Mouse (Mus musculus) embryonic facial prominence, embryonic 12.5 days (tissue): ENCODE data around the gene Siglece. TPM values are rescaled to one million over a fixed set of nuclear protein-coding genes. Genes with fewer than 3 reads are reported as not detected.
"Not testable (repeated sequence)": the region's sequence is repeated elsewhere in the genome, so short reads cannot be mapped to it uniquely, and the experiment has no call there.

Source experiments
- ATAC-seq: fragments of 200-750 bp; cut with Nextera tagmentation; 2 replicates; pipeline ENCODE4 v1.8.0; 2017; ENCODE audit not compliant: insufficient number of reproducible peaks, insufficient read depth, low FRiP score, low TSS enrichment
- H3K27ac ChIP-seq: fragments of 300-500 bp; sonication (generic); 2 replicates; pipeline ENCODE4 v1.5.1; 2016; ENCODE audit warnings: mild to moderate bottlenecking
- H3K27me3 ChIP-seq: fragments of 300-500 bp; sonication (generic); 2 replicates; pipeline ENCODE4 v1.6.1; 2016; ENCODE audit warnings: mild to moderate bottlenecking, moderate library complexity
- H3K36me3 ChIP-seq: fragments of 300-500 bp; sonication (generic); 2 replicates; pipeline ENCODE4 v1.6.1; 2016; ENCODE audit warnings: mild to moderate bottlenecking
- H3K4me1 ChIP-seq: fragments of 300-500 bp; sonication (generic); 2 replicates; pipeline ENCODE4 v1.6.1; 2016
- H3K4me2 ChIP-seq: fragments of 300-500 bp; sonication (generic); replicated peaks from 2 replicates; pipeline ENCODE4 v1.6.1; 2016; ENCODE audit warnings: mild to moderate bottlenecking, moderate library complexity
- H3K4me3 ChIP-seq: fragments of 300-500 bp; sonication (generic); 2 replicates; pipeline ENCODE4 v1.5.1; 2016; ENCODE audit warnings: mild to moderate bottlenecking
- H3K9ac ChIP-seq: fragments of 300-500 bp; sonication (generic); 2 replicates; pipeline ENCODE4 v1.6.1; 2016; ENCODE audit warnings: mild to moderate bottlenecking, moderate library complexity
- H3K9me3 ChIP-seq: fragments of 300-500 bp; sonication (generic); 2 replicates; pipeline ENCODE4 v1.6.1; 2016; ENCODE audit warnings: mild to moderate bottlenecking, moderate library complexity
- WGBS: fragments of 180-500 bp; shearing (Covaris S2); methylation state at CpG from one replicate; pipeline ENCODE4 v1.1.7; 2016; 5-methylcytosine and 5-hydroxymethylcytosine counted together
- polyA plus RNA-seq: library from polyadenylated mRNA; unstranded; fragments of >200 nt; fragmentation: Nextera tagmentation; extraction: Ambion mirVana; gene quantifications from 2 replicates; pipeline ENCODE4 v1.2.1, GENCODE M21; 2016

Gene Siglece
- polyA plus RNA-seq, 1 experiment from 2014 or later, result 0.31 TPM

- H3K27ac ChIP-seq, H3K9me3 ChIP-seq, H3K4me3 ChIP-seq, H3K4me2 ChIP-seq, H3K27me3 ChIP-seq, H3K4me1 ChIP-seq, ATAC-seq, H3K9ac ChIP-seq, H3K36me3 ChIP-seq: not testable (repeated sequence)
- 92% methylated on average over 4 of the region's 4 CpGs for WGBS
Measured at GRCm38 (mm10) chr7:43667221-43667620, 7.3 kb upstream of the Siglece start.

- Histone ChIP-seq H3K4me3 (no peak overlapping the region), H3K27ac (no peak overlapping the region), H3K36me3 (no peaks in the 10 kb centered on the region), H3K27me3 (no peaks in the 10 kb centered on the region; the same call in 1 of the 2 replicates), H3K9me3 (no peaks in the 10 kb centered on the region), H3K4me2 (no peak overlapping the region), H3K4me1 (no peaks in the 10 kb centered on the region), H3K9ac (no peak overlapping the region)
- WGBS, result 87% methylated on average over 1 of the region's 1 CpGs
- ATAC-seq, result no peak
Measured at GRCm38 (mm10) chr7:43662804-43663203, 2.8 kb upstream of the Siglece start.

- Histone ChIP-seq H3K4me2 (no peak overlapping the region), H3K9ac (no peak overlapping the region), H3K4me3 (no peak overlapping the region), H3K9me3 (no peaks in the 10 kb centered on the region), H3K4me1 (no peaks in the 10 kb centered on the region), H3K27me3 (no peaks in the 10 kb centered on the region; the same call in 1 of the 2 replicates), H3K27ac (no peak overlapping the region), H3K36me3 (no peaks in the 10 kb centered on the region)
- 68% methylated on average over 6 of the region's 6 CpGs for WGBS
- ATAC-seq, result no peak
Measured at GRCm38 (mm10) chr7:43656232-43656631, 3.7 kb downstream of the Siglece start.

GRCm38 (mm10) chr7:43654519-43654918 lies 5.4 kb downstream of the Siglece start:
- H3K4me2 ChIP-seq, result no peak overlapping the region
- no peak for ATAC-seq
- 71% methylated on average over 3 of the region's 3 CpGs for WGBS
- no peak overlapping the region for H3K9ac ChIP-seq
- no peak overlapping the region for H3K27ac ChIP-seq
- H3K4me1 ChIP-seq, result no peaks in the 10 kb centered on the region
- H3K27me3 ChIP-seq, result no peaks in the 10 kb centered on the region
- H3K36me3 ChIP-seq, result no peaks in the 10 kb centered on the region
- no peak overlapping the region for H3K4me3 ChIP-seq
- H3K9me3 ChIP-seq, result no peaks in the 10 kb centered on the region; the same call in 1 of the 2 replicates

GRCm38 (mm10) chr7:43652683-43653082 lies 7.3 kb downstream of the Siglece start:
- Histone ChIP-seq H3K4me3 (no peak overlapping the region), H3K27ac (no peak overlapping the region), H3K27me3 (no peaks in the 10 kb centered on the region), H3K9ac (no peak overlapping the region), H3K9me3 (no peaks in the 10 kb centered on the region; the same call in 1 of the 2 replicates), H3K4me1 (no peaks in the 10 kb centered on the region), H3K36me3 (no peaks in the 10 kb centered on the region), H3K4me2 (no peak overlapping the region)
- ATAC-seq, result no peak
- 86% methylated on average over 6 of the region's 6 CpGs for WGBS

- no peak overlapping the region for H3K4me2 ChIP-seq
- no peak overlapping the region for H3K27ac ChIP-seq
- no peaks in the 10 kb centered on the region for H3K36me3 ChIP-seq
- ATAC-seq, result no peak
- no peak overlapping the region for H3K4me3 ChIP-seq
- H3K9me3 ChIP-seq, result no peaks in the 10 kb centered on the region
- 82% methylated on average over 17 of the region's 17 CpGs for WGBS
- no peaks in the 10 kb centered on the region for H3K4me1 ChIP-seq
- H3K9ac ChIP-seq, result no peak overlapping the region
- no peaks in the 10 kb centered on the region for H3K27me3 ChIP-seq
Measured at GRCm38 (mm10) chr7:43643046-43643652, 16.8 kb downstream of the Siglece start.

- Histone ChIP-seq H3K27me3 (no peaks in the 10 kb centered on the region), H3K4me3 (no peak overlapping the region), H3K9ac (no peak overlapping the region), H3K36me3 (no peaks in the 10 kb centered on the region), H3K27ac (no peak overlapping the region), H3K4me2 (no peak overlapping the region), H3K9me3 (no peaks in the 10 kb centered on the region), H3K4me1 (no peaks in the 10 kb centered on the region)
- 79% methylated on average over 5 of the region's 5 CpGs for WGBS
- no peak for ATAC-seq
Measured at GRCm38 (mm10) chr7:43642587-43642986, 17.4 kb downstream of the Siglece start.

DNA sequence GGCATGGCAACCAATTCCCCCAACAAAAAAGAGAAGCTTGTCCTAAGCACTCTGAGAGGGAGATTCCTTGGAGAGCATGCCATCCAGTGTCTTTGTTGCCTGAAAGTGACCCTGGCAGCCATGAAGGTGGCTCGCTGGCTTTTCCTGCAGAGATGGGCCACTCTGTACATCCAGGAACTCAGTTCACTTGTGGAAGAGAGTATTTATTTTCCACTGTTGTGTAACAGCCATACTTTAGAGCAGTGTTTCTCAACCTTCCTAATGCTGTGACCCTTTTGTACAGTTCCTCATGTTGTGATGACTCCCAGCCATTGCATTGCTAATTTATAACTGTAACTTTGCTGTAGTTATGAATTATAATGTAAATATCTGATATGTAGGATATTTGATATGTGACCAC lies 22.8 kb downstream of the Siglece start:
- Histone ChIP-seq H3K4me1 (no peaks in the 10 kb centered on the region), H3K27me3 (no peaks in the 10 kb centered on the region), H3K9me3 (no peaks in the 10 kb centered on the region), H3K36me3 (no peaks in the 10 kb centered on the region), H3K9ac (no peak overlapping the region), H3K4me3 (no peak overlapping the region), H3K27ac (no peak overlapping the region), H3K4me2 (no peak overlapping the region)
- ATAC-seq, result no peak
- WGBS, result 85% methylated on average over 1 of the region's 1 CpGs

DNA sequence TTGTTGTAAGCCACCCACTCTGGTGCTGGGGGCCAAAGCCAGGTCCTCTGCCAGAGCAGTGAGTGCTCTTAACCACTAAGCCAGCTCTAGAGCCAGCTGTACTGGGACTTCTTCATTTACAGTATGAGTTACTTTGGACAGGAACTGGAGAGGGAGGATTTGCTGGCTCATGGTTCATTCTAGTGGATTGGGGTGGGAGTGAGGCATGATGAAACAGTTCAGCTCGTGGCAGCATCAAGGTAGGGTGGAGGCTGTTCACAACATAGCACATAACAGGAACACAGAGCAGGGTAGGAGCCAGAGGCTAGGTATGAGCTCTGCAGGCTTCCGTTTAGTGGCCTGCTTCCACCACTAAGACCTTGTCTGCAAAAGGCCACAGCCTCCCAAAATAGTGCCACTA lies 23.8 kb downstream of the Siglece start:
- H3K9me3 ChIP-seq, result no peaks in the 10 kb centered on the region
- H3K36me3 ChIP-seq, result no peaks in the 10 kb centered on the region
- no peaks in the 10 kb centered on the region for H3K27me3 ChIP-seq
- H3K9ac ChIP-seq, result no peak overlapping the region
- no peak for ATAC-seq
- H3K27ac ChIP-seq, result no peak overlapping the region
- WGBS, result 61% methylated on average over 2 of the region's 2 CpGs
- no peak overlapping the region for H3K4me3 ChIP-seq
- H3K4me2 ChIP-seq, result no peak overlapping the region
- H3K4me1 ChIP-seq, result no peaks in the 10 kb centered on the region

DNA sequence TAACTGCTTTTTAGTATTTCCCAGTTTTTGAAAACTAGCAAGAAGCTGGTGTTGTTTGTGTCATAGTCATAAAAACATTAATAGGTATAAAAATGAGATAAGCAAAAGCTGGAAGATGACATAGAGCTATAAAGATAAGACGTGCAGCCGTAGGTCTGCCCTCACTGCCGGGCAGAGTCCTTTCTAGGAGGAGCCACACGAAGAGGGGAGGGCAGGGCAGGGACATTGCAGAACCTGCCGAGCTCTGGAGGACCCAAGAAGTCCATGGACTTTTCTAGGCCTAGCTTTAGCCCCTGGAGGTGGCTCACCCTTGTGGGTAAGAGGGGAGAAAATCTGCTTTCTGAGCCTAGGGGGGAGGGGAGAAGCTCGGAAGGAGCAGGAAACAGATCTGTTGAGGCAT lies 25.5 kb downstream of the Siglece start, which contains the start of gene Ceacam18:
Ceacam18 (plus strand) TSS at position 208 of the 400 bp plus-strand sequence.
- Histone ChIP-seq H3K36me3 (no peaks in the 10 kb centered on the region), H3K9ac (no peak within 1 kb of the TSS), H3K27ac (no peak within 1 kb of the TSS), H3K27me3 (no peaks in the 10 kb centered on the region), H3K9me3 (no peaks in the 10 kb centered on the region), H3K4me2 (no peak within 1 kb of the TSS), H3K4me3 (no peak within 1 kb of the TSS), H3K4me1 (no peaks in the 10 kb centered on the region)
- WGBS, result 73% methylated on average over 6 of the region's 6 CpGs
- no peak for ATAC-seq

DNA sequence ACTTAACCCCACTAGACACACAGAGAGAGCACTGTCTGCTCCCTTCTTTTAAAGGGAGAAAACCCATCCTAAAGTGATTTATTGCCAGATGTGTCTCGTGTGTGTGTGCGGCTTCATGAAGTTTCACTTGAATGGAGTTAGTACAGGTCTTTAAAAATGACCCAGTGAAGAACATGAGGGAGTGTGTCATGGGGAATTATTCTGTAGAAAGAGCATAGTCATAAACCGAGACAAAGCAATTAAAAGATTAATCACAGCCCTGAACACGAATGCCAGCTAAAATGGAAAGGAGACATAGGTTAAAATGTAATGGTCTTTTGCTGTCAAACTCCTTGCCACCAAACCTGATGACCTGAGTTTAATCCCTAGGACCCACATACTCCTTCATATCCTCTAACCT lies 26.0 kb downstream of the Siglece start:
- Histone ChIP-seq H3K36me3 (no peaks in the 10 kb centered on the region), H3K4me1 (no peaks in the 10 kb centered on the region), H3K4me2 (no peak overlapping the region), H3K9ac (no peak overlapping the region), H3K4me3 (no peak overlapping the region), H3K9me3 (no peaks in the 10 kb centered on the region), H3K27me3 (no peaks in the 10 kb centered on the region), H3K27ac (no peak overlapping the region)
- no peak for ATAC-seq
- WGBS, result 74% methylated on average over 4 of the region's 4 CpGs

- H3K36me3 ChIP-seq, result no peaks in the 10 kb centered on the region
- no peak overlapping the region for H3K27ac ChIP-seq
- no peaks in the 10 kb centered on the region for H3K27me3 ChIP-seq
- H3K4me3 ChIP-seq, result no peak overlapping the region
- 84% methylated on average over 8 of the region's 8 CpGs for WGBS
- no peak overlapping the region for H3K4me2 ChIP-seq
- no peak for ATAC-seq
- H3K9me3 ChIP-seq, result no peaks in the 10 kb centered on the region
- H3K9ac ChIP-seq, result no peak overlapping the region
- no peaks in the 10 kb centered on the region for H3K4me1 ChIP-seq
Measured at GRCm38 (mm10) chr7:43625794-43626422, 34.1 kb downstream of the Siglece start.
